Mouse (Mus musculus): ENCODE results near the gene Vrk2.

GRCm38 (mm10) chr11:26601571-26602175 lies 7.9 kb upstream of the Vrk2 start:
- TF ChIP-seq CTCF (IDR thresholded peaks at IDR 0.05; ENCODE audit: extremely low read depth, insufficient read depth, insufficient read length, insufficient replicate concordance) (no peak), POLR2A (IDR thresholded peaks at IDR 0.05; ENCODE audit: low read depth, low read length) (no peak)

All from spleen, adult 2 months (tissue).